Mouse (Mus musculus) heart, postnatal 36 days (tissue): ENCODE data around the gene Gm43720. TPM values are rescaled to one million over a fixed set of nuclear protein-coding genes. Genes with fewer than 3 reads are reported as not detected.

ENCODE experiments used
- DNase-seq, 2 experiments: peaks; one replicate each; pipeline ENCODE4 v3.0.0; 2021 to 2022
- intact Hi-C: fragments of 180-260 bp; cut with DNase I; formaldehyde crosslinking; loops from one replicate; pipeline ENCODE4 v1.15.1; 2025
- total RNA-seq, 2 experiments: library from RNA; stranded (reverse); gene quantifications; 2 replicates each; pipeline ENCODE4 v1.2.3; 2021

Gene Gm43720
- total RNA-seq: not detected

DNA sequence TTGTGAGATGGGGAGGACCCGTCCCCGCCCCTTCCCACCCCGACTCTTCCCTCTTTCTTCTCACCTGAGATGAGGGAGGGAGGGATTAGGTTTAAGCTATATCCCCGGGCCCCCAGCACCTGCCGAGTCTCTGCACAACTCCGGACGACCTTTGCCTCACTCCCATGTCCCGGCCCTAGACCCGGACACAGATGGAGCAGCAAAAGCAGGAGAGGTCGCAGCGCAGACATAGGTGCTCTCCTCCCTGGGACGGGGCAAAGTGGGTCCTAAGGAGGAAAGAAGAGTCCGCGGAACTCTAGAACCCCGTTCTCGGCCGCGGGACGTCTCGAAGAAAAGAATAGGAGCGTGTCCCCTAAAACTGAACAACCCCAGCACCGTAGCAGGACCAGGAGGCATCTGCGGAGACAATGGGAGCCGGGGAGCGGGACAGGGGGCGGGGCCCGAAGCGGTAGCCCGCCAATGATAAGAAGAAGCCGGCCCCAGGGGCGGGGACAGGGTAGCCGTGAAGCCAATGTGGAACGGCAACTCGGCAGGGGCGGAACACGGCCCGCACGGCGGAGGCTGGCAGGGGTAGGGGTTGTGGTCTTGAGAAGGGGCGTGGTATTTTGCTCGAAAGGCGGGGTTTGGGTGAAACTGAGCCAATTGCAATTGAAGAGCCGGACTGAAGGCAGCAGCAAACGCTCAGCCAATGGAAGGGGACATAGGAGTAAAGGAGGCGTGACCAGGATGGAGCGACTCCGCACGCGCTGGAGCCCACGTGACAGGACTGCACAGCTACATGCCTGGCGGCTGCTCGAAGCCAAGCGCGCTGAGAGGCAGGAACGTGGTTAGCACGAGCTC lies at the start of gene Gm43720, which contains the start of the genes Gpc2 and Stag3:
Gene Gm43720, minus strand, starts transcription at position 374 of the 840 bp plus-strand sequence.
Gene Gpc2, minus strand, starts transcription at position 421 of the 840 bp plus-strand sequence.
Gene Stag3, plus strand, starts transcription at position 656 of the 840 bp plus-strand sequence.
- peak; percentile 70 to 73 for DNase-seq
- intact Hi-C loops: no loop called here

DNA sequence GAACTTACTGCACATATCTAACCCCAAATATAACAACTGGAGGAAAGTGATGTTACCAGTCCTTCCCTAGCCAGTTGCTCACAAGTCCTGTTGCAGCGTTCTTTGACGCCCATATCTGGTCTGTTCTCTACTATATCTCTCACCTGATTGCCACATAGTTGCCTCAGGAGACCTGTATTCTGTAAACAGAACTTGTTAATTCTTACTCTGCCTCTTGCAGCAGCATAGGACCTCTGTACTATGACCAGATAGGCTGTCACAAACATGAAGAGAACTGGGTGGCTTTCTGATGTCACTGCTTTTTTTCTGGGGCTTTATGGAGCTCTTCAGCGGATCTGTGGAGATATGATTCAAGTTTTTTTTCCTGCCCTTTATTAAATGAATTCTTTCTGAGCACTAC lies 33.0 kb upstream of the Gm43720 start:
- intact Hi-C loops: no loop called here
- no peak for DNase-seq

DNA sequence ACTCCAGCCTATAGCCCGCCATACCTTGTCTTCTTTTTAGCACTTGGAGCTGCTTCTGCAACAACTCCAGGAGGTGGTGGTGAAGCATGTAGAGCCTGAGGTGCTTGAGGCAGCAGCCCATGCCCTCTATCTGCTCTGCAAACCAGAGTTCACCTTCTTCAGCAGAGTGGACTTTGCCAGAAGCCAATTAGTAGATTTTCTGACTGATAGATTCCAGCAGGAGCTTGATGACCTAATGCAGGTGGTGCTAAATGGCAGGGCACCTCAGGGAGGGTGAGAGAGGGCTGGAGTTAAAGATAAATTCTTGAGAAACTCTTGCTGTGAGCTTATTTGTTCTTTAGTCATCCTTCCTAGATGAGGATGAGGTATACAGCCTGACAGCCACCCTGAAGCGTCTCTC lies 19.9 kb upstream of the Gm43720 start:
- intact Hi-C loops: no loop called here
- DNase-seq: no peak

DNA sequence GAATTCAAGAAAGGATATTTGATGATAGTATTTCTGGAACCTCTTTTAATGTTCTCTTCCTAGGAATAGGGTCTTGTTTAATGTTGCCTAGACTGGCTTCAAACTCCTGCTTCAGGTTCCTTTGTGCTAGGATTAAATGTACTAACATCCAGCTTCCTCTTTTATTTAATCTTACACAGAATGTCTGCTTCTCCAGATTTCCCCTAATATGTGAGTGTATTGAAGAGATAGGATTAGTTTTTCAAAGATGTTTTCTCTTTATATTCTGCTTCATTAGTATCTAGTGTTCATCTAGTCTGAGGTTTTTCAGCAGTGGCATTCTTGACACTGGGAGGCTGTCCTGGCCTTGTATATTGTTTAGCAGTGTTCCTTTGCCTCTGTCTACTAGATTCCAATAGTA lies 14.4 kb upstream of the Gm43720 start:
- no peak for DNase-seq
- intact Hi-C loops: no loop called here

DNA sequence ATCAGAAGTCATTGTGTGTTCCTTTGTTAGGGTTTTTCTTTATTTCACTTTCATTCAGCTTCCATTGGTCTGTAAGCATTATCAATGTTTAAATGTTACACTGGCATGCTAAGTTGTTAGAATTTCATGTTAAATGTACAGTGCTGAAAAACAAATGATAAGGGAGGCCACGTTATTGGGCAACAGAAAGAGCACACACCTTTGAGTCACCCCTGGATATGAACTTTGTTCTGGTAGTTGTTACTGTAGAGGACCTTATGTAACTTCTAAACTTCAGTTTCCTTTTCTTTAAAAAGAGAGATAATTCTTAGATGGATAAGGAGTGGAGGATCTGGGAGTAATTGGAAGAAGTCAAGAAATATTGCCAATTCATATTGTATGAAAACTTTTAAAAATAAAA lies 11.9 kb upstream of the Gm43720 start:
- DNase-seq: no peak
- intact Hi-C loops: no loop called here

DNA sequence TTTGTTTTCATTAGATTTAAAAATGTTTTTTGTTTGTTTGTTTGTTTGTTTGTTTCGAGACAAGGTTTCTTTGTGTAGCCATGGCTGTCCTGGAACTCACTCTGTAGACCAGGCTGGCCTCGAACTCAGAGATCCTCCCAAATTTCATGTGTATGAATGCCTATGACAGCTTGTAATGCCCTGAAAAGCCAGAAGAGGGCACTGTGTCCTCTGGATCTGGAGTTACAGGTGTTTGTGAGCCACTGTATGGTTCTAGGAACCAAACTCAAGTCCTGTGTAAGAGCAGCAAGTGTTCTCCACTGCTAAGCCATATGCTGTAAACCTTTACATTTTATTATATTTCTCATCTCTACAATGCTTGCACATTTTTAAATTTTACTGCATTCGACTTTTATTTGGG lies 8.1 kb upstream of the Gm43720 start:
- intact Hi-C loops: no loop called here
- DNase-seq: no peak

DNA sequence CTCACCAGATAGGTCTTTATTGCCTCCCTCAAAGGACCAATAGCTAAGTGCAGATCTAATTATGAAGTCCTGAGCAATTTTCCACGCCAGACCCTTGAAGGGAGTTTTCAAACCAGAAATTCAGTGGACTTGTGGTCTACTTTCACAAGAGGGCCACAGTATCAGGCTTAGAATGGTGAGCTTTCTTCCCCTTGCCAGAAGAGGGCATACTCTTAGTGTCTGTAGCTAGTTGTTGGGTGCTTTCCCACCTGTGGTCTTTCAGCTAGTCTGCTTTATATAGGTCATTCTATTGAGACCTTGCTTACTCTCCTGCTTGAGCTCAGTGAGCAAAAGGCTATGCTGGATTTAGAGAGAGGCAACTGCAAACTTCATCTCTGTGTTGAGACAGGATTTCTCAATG lies 3.8 kb upstream of the Gm43720 start:
- intact Hi-C loops: no loop called here
- no peak for DNase-seq

DNA sequence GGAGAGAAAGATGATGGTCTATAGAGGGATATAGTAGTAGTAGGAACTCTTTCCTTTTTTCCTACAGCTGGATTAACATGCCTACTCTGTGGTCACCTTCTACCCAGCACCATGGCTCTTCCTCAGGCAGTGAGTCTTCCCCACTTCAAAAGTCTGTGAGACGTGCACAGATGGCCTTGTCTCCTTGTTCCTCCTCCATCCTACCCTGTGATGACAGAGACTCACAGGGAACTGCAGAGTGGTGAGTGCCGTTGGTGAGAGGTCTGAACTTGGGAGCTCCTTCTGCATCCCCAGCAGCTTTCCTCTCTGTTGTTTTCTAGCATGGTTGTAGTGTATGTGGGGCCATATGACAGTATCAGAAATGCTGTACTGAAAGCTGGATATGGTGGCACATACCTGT lies 2.0 kb upstream of the Gm43720 start:
- intact Hi-C loops: no loop called here
- DNase-seq: no peak

DNA sequence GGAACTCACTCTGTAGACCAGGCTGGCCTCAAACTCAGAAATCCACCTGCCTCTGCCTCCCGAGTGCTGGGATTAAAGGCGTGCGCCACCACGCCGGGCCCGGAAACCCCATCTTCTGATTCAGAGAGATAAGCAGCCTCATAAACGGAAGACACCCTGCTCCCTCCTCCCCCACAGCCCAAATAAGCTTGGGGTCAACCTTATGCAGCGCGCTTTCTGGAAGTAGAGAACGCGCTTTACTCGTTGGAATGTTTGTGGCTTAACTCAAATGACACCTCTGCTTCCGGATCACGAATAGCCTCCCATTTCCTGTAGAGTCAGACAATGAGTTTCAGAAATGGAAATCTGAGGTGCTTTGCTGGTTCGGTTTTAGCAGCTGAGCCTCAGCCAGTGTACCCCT lies 1.1 kb upstream of the Gm43720 start:
- no peak for DNase-seq
- intact Hi-C loops: no loop called here

DNA sequence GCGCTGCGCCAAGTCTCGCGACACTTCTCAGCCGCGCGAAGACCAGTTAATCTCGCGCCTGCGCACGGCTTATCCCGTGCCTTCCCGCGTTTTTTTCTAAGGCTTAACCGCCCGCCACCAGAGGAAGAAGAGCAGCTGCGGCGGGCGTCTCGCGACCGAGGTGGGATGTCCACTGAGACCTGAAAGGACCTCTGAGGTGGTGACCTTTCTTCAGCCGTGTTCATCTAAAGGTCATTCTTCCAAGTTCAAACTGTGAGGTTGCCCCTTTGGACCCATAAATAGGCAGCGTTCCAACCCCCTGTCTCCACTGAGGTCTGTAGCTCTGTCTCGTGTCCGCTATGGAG lies 639 bp upstream of the Gm43720 start:
- intact Hi-C loops: no loop called here
- DNase-seq: no peak

DNA sequence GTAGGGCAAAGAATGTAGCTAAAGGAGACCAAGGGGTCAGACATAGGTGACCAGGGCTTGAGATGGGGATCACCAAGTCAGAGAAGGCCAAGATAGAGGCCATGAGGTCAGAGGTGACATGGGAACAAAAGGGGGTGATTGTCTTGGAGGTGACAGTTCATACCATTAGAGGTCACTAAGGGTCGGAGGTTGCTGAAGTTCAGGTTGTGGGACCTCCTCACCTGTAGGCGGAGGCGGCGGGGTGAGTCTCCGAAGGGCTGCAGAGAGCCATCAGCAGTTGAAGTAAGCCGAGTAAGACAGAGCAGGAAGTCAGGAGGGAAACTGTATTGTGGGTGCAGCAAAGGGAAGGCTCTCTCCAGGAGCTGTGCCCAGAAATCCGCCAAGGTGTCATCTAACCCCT lies 1.8 kb downstream of the Gm43720 start:
- DNase-seq: no peak
- intact Hi-C loops: no loop called here

DNA sequence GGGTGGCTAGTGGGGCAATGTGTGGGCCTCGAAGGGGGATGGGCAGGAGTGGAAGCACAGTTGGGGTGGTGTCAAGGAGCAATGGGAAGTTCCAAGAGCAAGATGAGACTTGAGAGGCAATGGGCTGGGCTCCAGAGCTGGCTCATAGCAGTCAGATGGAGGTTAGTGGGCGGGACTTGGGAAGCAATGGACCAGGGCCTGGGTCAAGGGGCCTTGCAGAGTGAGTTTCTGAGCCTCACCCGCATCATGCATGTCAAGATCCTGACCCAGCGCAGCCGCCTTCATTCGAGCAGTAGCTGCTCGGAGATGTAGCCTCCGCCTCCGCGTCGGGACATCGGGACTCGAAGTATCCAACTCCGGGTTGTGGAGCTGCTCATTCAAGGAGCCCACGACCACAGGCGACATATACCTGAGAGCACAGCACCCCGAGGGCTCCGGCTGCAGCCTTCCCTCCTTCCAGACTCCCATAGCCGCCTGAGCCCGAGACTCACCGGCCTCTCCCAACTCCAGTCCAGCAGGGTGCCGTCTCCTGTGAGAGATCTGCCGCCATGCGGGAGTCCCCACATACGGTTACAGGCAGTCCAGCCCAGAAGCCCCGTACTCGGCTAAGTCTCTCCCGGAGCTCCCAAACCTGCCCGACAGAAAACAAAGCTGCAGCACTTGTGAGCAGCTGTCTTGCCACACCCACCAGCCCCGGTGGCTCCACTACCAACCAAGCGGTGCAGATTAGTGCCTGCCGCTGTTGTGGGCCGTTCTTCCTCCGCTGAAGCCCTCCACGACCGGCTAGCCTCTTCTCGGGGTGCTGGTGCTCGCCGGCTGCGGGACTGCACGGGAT lies 4.3 kb downstream of the Gm43720 start:
- no peak for DNase-seq
- intact Hi-C loops: no loop called here

DNA sequence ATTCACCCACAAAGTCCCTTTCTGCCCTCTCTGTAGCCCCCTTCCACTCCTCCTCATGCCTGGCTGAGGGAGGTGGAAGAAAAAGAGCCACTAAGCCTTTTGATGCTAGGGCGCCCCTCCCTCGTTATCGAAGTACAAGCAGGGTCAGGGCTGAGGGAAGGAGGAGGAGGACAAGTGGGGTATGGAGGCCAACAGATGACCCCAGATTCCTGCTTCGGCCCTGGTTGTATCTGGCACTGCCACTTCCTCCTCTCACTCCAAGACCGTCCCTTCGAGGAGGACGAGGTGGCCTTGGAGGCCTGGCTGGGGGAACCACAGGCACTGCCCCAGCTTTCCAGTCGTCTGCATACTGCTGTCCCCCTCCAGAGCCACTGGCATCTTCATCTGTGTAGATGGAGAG lies 5.6 kb downstream of the Gm43720 start:
- intact Hi-C loops: no loop called here
- DNase-seq: no peak

DNA sequence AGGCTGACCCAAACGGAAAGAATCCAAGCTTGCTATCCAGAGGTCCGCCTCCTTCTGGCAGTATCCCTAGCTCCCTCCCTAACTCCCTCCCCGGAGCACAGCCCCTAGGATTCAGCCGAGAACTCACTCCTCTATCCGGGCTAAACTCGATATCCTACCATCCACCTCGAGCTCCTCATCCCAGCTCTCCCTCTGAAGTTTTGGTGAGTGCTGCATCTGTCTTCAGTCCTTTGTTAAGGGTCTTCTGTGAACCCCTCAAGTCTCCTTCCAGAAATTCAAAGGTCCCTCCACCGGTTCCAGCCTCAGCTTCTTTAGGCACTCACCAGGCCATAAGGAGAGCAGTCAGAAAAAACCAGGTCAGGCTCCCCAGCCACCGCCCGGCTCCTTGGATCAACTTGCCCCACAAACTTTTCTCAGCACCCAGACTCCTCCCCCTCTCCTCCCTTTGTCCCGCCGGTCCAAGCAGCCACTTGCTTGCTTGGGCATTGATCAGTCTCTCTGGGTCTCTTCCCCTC lies 7.3 kb downstream of the Gm43720 start, which contains the start of gene Gal3st4:
Gene Gal3st4, minus strand, starts transcription at position 432 of the 515 bp plus-strand sequence.
- intact Hi-C loops: no loop called here

DNA sequence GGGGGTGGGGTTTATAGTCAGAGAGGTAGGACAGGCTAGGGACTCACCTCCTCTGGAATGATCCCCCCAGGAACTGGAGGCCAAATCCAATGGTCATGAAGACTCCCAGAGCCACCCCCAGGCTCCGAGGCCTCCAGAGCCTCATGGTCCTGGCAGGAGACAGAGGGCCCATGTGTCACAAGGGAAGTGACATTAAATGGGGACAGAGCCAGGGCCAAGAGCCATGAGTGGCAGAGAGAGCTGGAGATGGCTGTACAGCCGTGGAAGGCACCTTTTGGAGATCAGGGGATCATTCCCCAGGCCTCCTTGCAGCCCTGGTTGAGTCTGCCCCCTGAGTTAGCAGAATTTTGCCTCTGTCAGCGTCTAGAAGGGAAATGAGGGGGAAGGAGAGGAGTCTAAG lies 8.5 kb downstream of the Gm43720 start:
- intact Hi-C loops: no loop called here
- no peak for DNase-seq

More for the DNA sequence above, 7.3 kb downstream of the Gm43720 start, which contains the start of gene Gal3st4:
- DNase-seq: peak; percentile 36 to 45

DNA sequence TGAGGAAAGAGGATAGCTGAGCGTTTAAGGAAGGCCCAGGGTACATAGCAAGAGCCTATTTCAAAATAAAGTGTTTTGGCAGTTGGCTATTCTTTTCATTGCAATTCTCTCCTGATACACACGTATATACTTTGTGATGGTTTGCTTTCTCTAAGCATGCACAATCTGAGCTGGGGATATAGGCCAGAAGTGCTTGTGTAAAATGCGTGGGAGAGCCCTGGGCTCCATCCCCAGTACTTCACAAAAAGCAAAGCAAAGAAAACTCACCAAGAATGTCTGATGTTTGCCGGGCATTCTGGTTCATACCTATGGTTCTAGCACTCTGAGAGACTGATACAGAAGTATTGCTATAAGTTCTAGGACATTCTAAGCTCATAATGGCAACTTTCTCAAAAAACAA lies 10.8 kb downstream of the Gm43720 start:
- no peak for DNase-seq
- intact Hi-C loops: no loop called here

DNA sequence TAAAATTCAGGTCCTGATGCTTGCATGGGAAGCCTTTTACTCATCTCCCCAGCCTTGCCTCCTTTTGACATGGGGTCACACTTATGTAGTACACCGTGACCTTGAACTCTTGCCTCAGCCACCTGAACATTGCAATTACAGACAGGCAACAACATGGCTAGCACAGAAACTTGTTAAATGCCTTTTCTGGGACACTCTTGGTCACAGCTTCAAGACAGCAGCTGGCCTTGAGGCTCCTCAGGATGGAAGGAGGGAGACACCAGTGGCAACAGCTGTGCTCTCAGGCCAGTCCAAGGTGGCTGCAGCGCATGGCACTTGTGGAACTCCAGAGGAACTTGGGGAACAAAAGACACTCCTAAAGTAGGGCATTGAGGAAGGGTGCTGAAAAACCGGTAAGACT lies 12.6 kb downstream of the Gm43720 start:
- DNase-seq: no peak
- intact Hi-C loops: no loop called here

DNA sequence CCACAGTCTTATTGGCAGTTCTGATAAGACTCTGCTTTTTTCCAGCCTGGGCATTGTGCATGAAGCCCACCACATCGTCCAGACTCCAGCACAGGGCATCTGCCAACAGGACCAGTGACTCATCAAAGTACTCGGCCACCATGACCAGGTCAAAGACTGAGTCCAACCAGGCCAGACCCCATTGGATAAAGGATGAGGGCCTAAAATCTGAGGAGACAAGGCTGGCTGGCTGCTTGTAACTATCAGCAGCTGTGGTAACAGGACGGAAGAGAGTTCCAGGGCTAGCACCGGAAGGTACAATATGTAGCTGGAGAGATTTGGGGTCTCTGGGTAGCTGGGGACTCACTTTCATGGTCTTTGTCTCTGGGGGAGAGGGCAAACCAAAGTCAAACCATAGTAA lies 14.0 kb downstream of the Gm43720 start:
- no peak for DNase-seq
- intact Hi-C loops: no loop called here

DNA sequence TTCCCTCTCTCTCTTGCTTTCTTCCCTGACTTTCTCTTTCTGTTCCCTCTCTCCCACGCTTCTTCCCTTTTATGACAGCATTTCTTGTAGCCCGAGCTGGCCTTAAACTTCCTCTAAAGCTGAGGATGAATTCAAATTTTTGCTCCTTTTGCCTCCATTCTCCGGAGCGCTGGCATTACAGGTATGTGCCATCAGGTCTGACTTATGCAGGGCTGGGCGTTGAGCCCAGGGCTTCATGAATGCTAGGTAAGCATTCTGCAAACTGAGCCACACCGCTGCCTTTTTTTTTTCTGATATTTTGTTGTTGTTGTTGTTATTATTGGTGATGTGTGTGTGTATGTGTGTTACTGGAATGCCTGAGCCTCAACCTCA lies 15.6 kb downstream of the Gm43720 start:
- DNase-seq: no peak
- intact Hi-C loops: no loop called here

DNA sequence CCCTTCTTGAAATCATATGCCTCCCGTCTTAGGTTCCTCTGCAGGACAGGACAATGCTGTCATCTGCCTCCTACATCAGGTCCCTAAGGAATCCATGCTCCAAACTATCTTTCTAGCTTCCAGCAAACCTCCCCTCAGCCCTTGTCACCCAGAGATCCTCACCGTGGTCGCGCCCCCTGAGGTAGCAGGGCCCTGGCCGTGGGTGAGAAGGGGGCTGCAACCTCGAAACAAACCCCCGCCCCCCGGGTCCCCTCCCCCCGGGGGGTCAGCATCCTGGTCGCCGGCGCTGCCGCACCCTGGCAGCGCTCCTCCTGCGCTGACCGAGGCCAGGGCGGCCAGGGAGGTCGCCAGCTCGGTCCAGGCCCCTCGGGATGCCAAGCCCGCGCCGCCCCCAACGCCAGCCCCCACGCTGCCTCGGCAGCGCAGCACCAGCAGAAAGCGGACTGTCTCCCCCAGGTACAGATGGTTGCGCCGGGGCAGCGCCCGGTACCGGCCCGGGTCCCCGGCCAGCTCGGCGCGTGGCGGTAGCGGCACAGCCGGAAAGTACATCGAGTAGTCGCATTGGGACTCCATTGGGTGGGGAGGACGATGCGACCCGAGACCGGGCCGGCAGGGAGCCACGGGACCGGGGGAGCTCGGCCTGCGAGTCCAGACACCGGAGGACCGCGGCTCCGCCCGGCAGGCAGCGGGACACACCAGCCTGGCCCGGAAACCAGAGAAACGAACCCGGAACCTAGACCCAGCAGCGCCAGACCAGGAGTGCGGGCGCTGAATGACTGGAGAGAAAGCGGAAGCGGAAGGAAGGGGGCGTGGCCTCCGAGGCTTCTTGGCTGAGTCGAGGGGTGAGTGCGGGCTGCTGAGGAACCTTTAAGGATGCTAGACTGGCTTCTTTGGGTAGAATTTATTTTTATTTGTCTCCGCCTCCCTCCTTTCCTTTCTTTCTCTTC lies 16.2 kb downstream of the Gm43720 start, which contains the start of gene BC037034:
Gene BC037034, minus strand, starts transcription at position 774 of the 947 bp plus-strand sequence.
- peak; percentile 89 to 91 for DNase-seq
- intact Hi-C loops: no loop called here
